Mouse (Mus musculus): ENCODE data around the gene Hoxd13.

- TF ChIP-seq CTCF (IDR thresholded peaks at IDR 0.05; ENCODE audit: low read depth) = peak; percentile 56
- TF ChIP-seq EP300 (IDR thresholded peaks at IDR 0.05; ENCODE audit: low read depth) = no peak
These were observed 18.3 kb downstream of the Hoxd13 start for GRCm38 (mm10) chr2:74686301-74686987.
